Mouse (Mus musculus) brain, embryonic 14.5 days (tissue): ENCODE data around the gene Klra3.
"Not testable (repeated sequence)": the region's sequence is repeated elsewhere in the genome, so short reads cannot be mapped to it uniquely, and the experiment has no call there.

Experiments used
- CTCF ChIP-seq: fragments of 200-500 bp; IDR thresholded peaks from 2 replicates; pipeline ENCODE4 v1.5.1; 2012; ENCODE audit warnings: inconsistent platforms, mild to moderate bottlenecking, moderate library complexity, borderline replicate concordance; ENCODE audit not compliant: insufficient read depth, insufficient read length; ENCODE audit errors: extremely low read depth
- POLR2A ChIP-seq: fragments of 200-500 bp; IDR thresholded peaks from 2 replicates; pipeline ENCODE4 v1.6.1; 2012; ENCODE audit warnings: mild to moderate bottlenecking, inconsistent platforms, borderline replicate concordance; ENCODE audit not compliant: poor library complexity, insufficient read depth, insufficient read length, severe bottlenecking; ENCODE audit errors: extremely low read depth

DNA sequence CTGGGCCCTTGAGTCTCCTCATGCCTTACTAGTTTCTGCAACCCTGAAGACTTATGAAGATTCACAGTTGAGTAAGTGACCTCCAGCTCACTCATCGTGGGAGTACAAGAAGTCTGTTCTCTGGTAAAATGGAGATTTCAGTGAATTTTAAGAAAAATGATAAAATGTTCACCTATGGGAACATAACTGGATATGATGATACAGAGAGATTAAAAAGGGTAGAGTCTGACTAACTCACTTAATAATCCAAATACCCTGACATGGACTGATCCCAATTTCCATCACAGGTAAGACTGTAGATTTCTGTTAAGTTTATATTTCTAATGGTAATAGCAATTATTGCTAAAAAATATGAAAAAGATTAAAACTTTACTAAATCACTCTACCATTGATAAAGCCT is 55.5 kb downstream of the Klra3 start, which contains the start of gene Klra10:
- not testable (repeated sequence) for TF ChIP-seq POLR2A, CTCF
